Mouse (Mus musculus) testis, adult 2 months (tissue): ENCODE measurements around the gene Atrnl1. TPM values are rescaled to one million over a fixed set of nuclear protein-coding genes. Genes with fewer than 3 reads are reported as not detected.
A peak's percentile ranks its signal among the peaks of the same experiment; 100 is the strongest.

Experiments
- H3K27ac ChIP-seq: fragments of 200-500 bp; 2 replicates; pipeline ENCODE4 v1.5.1; 2012; ENCODE audit warnings: low read depth, low read length; ENCODE audit not compliant: control insufficient read depth, insufficient read depth
- H3K27me3 ChIP-seq: fragments of 200-500 bp; 2 replicates; pipeline ENCODE4 v1.6.1; 2012; ENCODE audit warnings: mild to moderate bottlenecking, low read length, moderate library complexity; ENCODE audit not compliant: control insufficient read depth, insufficient read depth
- H3K36me3 ChIP-seq: fragments of 200-500 bp; 2 replicates; pipeline ENCODE4 v1.6.1; 2012; ENCODE audit warnings: mild to moderate bottlenecking, low read length; ENCODE audit not compliant: control insufficient read depth, insufficient read depth
- H3K4me1 ChIP-seq: fragments of 200-500 bp; 2 replicates; pipeline ENCODE4 v1.6.1; 2012; ENCODE audit warnings: low read length; ENCODE audit not compliant: control insufficient read depth, insufficient read depth
- H3K4me3 ChIP-seq: fragments of 200-500 bp; 2 replicates; pipeline ENCODE4 v1.5.1; 2012; ENCODE audit warnings: low read depth, mild to moderate bottlenecking, low read length, moderate library complexity, mixed read lengths; ENCODE audit not compliant: control insufficient read depth
- CTCF ChIP-seq: fragments of 200-500 bp; IDR thresholded peaks from 2 replicates; pipeline ENCODE4 v1.5.1; 2012; ENCODE audit warnings: low read depth, mild to moderate bottlenecking, inconsistent platforms, low read length, moderate library complexity; ENCODE audit not compliant: control insufficient read depth, insufficient read depth, insufficient replicate concordance
- POLR2A ChIP-seq: fragments of 200-500 bp; IDR thresholded peaks from 2 replicates; pipeline ENCODE4 v1.6.1; 2012; ENCODE audit warnings: low read depth, mild to moderate bottlenecking, inconsistent platforms, low read length, moderate library complexity; ENCODE audit not compliant: control insufficient read depth
- polyA plus RNA-seq: library from polyadenylated mRNA; depleted of rRNA; stranded (reverse); fragments of >200 nt; gene quantifications from 2 replicates; pipeline ENCODE4 v1.2.3, GENCODE M21; 2012; rRNA removed

Gene Atrnl1
- 3.4 and 3.8 TPM in 2 replicates for polyA plus RNA-seq

GRCm38 (mm10) chr19:57610476-57611261 lies at the start of gene Atrnl1:
Gene Atrnl1 (plus strand): TSS chr19:57611034.
- peaks cover 4% of the 10 kb centered on the region; the same call in 1 of the 2 replicates for H3K27me3 ChIP-seq
- peaks cover 15% of the 10 kb centered on the region for H3K4me1 ChIP-seq
- H3K27ac ChIP-seq, result peak within 1 kb of the TSS; percentile 94
- TF ChIP-seq POLR2A (peak; percentile 53), CTCF (no peak)
- H3K4me3 ChIP-seq, result peak within 1 kb of the TSS; percentile 92
- H3K36me3 ChIP-seq, result no peaks in the 10 kb centered on the region

DNA sequence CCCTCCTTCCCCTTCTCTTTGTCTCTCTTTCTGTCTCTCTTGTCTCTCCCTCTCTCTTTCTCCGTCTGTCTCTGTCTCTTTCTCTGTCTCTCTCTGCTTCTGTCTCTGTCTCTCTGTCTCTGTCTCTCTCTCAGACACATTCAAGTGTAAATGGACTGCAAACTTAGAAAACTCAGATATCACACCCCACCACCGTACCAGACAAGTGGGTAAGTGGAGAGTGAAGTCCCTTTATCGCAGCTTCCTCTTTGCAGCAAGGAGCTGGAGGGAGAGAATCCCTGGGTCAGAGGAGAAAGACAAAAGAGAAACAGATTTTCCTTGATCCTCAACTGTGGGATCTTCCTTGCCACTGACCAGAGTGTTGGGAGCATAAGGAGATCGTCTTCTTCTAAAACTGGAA lies 49.3 kb upstream of the Atrnl1 start:
- no peak overlapping the region for H3K27ac ChIP-seq
- no peaks in the 10 kb centered on the region for H3K27me3 ChIP-seq
- H3K4me1 ChIP-seq, result no peaks in the 10 kb centered on the region
- TF ChIP-seq CTCF (no peak), POLR2A (no peak)
- no peaks in the 10 kb centered on the region for H3K36me3 ChIP-seq
- H3K4me3 ChIP-seq, result no peak overlapping the region

- no peaks in the 10 kb centered on the region for H3K36me3 ChIP-seq
- TF ChIP-seq CTCF, result no peak
- TF ChIP-seq POLR2A, result no peak
Observed at GRCm38 (mm10) chr19:57569040-57569439, 41.8 kb upstream of the Atrnl1 start.

GRCm38 (mm10) chr19:57572360-57573237 lies 38.2 kb upstream of the Atrnl1 start:
- no peaks in the 10 kb centered on the region; the same call in 1 of the 2 replicates for H3K4me1 ChIP-seq
- H3K27me3 ChIP-seq, result no peaks in the 10 kb centered on the region
- no peaks in the 10 kb centered on the region for H3K36me3 ChIP-seq
- no peak overlapping the region for H3K27ac ChIP-seq
- TF ChIP-seq POLR2A (no peak), CTCF (no peak)
- no peak overlapping the region for H3K4me3 ChIP-seq

More at GRCm38 (mm10) chr19:57569040-57569439, 41.8 kb upstream of the Atrnl1 start:
- Histone ChIP-seq H3K4me3 (no peak overlapping the region), H3K27ac (no peak overlapping the region), H3K4me1 (no peaks in the 10 kb centered on the region), H3K27me3 (no peaks in the 10 kb centered on the region)

DNA sequence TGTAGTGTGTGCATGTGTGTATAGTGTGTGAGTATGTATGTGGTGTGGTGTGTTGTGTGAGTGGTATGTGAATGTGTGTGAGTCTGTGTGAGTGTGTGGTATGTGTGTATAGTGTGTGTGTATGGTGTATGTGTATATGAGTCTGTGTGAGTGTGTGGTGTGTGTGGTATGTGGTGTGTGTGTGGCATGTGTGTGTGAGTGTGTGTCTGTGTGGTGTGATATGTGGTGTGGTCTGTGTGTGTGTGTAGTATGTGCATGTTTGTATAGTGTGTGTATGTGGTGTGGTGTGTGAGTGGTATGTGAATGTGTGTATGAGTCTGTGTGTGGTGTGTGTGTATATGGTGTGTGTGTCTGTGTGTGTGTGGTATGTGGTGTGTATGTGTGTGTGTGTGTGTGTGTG lies 37.4 kb upstream of the Atrnl1 start:
- no peak overlapping the region for H3K4me3 ChIP-seq
- no peak overlapping the region for H3K27ac ChIP-seq
- no peaks in the 10 kb centered on the region for H3K27me3 ChIP-seq
- H3K36me3 ChIP-seq, result no peaks in the 10 kb centered on the region
- H3K4me1 ChIP-seq, result no peaks in the 10 kb centered on the region; the same call in 1 of the 2 replicates
- TF ChIP-seq POLR2A (no peak), CTCF (no peak)

DNA sequence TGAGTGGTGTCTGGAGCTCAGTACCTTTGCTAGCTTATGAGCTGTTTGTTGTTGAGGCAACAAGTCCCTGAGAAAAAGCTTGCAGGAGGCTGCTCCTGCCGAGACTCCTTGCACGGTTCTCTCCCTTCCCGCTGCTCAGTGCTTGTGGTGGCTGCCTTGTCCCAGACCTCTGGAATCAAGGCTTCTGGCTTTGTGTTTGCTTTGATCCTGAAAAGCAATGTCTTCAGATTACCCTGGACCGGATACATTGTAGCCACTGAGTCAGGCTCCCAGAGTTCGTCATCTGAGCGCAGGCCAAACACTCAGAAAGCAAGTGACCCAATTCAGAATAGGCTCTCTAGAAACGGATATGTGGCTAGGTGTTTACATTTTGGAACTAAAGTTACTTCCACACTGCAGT lies 35.8 kb upstream of the Atrnl1 start:
- Histone ChIP-seq H3K4me1 (no peaks in the 10 kb centered on the region; the same call in 1 of the 2 replicates), H3K36me3 (no peaks in the 10 kb centered on the region), H3K27ac (no peak overlapping the region), H3K27me3 (no peaks in the 10 kb centered on the region), H3K4me3 (no peak overlapping the region)
- TF ChIP-seq CTCF, result no peak
- no peak for TF ChIP-seq POLR2A

DNA sequence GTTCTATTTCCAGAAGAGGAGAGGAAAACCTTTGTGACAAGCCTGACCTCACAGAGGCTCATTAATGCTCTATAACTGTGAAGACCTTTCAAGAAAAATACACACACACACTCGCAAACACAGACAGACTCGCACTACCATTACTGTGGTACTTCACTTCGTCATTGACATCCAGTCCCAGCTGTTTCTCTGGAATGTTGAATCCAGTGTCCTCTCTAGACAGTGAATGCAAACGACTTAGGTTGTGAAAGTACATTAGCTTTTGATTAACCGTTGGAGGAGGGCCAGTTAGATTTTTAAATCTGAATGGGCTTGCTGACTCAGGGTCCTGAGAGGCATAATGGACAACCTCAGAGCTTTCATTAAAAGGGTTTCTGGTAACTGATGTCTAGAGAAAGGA lies 34.0 kb upstream of the Atrnl1 start:
- Histone ChIP-seq H3K36me3 (no peaks in the 10 kb centered on the region), H3K4me3 (no peak overlapping the region), H3K27me3 (no peaks in the 10 kb centered on the region), H3K4me1 (no peaks in the 10 kb centered on the region; the same call in 1 of the 2 replicates), H3K27ac (no peak overlapping the region)
- TF ChIP-seq POLR2A, result no peak
- no peak for TF ChIP-seq CTCF
